Mouse (Mus musculus) cerebellum, adult 2 months (tissue): Measurements from ENCODE around the gene Kcnk7. TPM values are rescaled to one million over a fixed set of nuclear protein-coding genes. Genes with fewer than 3 reads are reported as not detected.

Source experiments
- DNase-seq, 2 experiments: peaks; one replicate each; pipeline ENCODE4 v3.0.0; 2021
- H3K27ac ChIP-seq: fragments of 200-500 bp; 2 replicates; pipeline ENCODE4 v1.5.1; 2012; ENCODE audit warnings: low read length, control low read depth, inconsistent platforms; ENCODE audit not compliant: insufficient read depth
- H3K27me3 ChIP-seq: fragments of 200-500 bp; 2 replicates; pipeline ENCODE4 v1.6.1; 2012; ENCODE audit warnings: inconsistent platforms, mild to moderate bottlenecking, low read length, moderate library complexity; ENCODE audit not compliant: control insufficient read depth, insufficient read depth
- H3K4me1 ChIP-seq: fragments of 200-500 bp; 2 replicates; pipeline ENCODE4 v1.6.1; 2011; ENCODE audit warnings: low read length; ENCODE audit not compliant: control insufficient read depth, insufficient read depth
- H3K4me3 ChIP-seq: fragments of 200-500 bp; replicated peaks from 2 replicates; pipeline ENCODE3; 2011; ENCODE audit warnings: mild to moderate bottlenecking, low read depth, low read length, control low read depth; ENCODE audit not compliant: insufficient read depth
- CTCF ChIP-seq: fragments of 200-500 bp; IDR thresholded peaks from 2 replicates; pipeline ENCODE4 v1.5.1; 2011; ENCODE audit warnings: low read depth, mild to moderate bottlenecking, control low read depth, low read length, moderate library complexity, borderline replicate concordance; ENCODE audit not compliant: insufficient read depth
- POLR2A ChIP-seq: fragments of 200-500 bp; IDR thresholded peaks from 2 replicates; pipeline ENCODE4 v1.6.1; 2011; ENCODE audit warnings: low read length, control low read depth, borderline replicate concordance; ENCODE audit not compliant: insufficient read depth
- WGBS: fragments of 180-500 bp; shearing (Covaris S2); methylation state at CpG from one replicate; pipeline ENCODE4 v1.1.7; 2018; 5-methylcytosine and 5-hydroxymethylcytosine counted together
- polyA plus RNA-seq: library from polyadenylated mRNA; depleted of rRNA; stranded (reverse); fragments of >200 nt; gene quantifications from 2 replicates; pipeline ENCODE4 v1.2.3, GENCODE M21; 2012

The Kcnk7 gene
- polyA plus RNA-seq, 1 experiment: 0.13 TPM

- H3K27me3 ChIP-seq: no peaks in the 10 kb centered on the region
- peak overlapping the region; percentile 82 for H3K4me3 ChIP-seq
- H3K4me1 ChIP-seq: peaks cover 27% of the 10 kb centered on the region
- TF ChIP-seq POLR2A (no peak), CTCF (no peak)
- 20% methylated on average over 9 of the region's 9 CpGs for WGBS
- no peak overlapping the region for H3K27ac ChIP-seq
- DNase-seq: no peak
Observed at GRCm38 (mm10) chr19:5687738-5688137, 16.4 kb upstream of the Kcnk7 start.

GRCm38 (mm10) chr19:5688200-5689087 lies 15.7 kb upstream of the Kcnk7 start, which contains the start of the genes Map3k11 and Pcnx3:
Gene Map3k11, plus strand, starts transcription at chr19:5688742.
Gene Pcnx3, minus strand, starts transcription at chr19:5688908.
- H3K4me3 ChIP-seq: peak within 1 kb of the TSS; percentile 82
- H3K4me1 ChIP-seq: peaks cover 34% of the 10 kb centered on the region
- peak; percentile 62; the same call in 1 of the 2 replicates for TF ChIP-seq POLR2A
- no peak for TF ChIP-seq CTCF
- under 1% methylated on average over 69 of the region's 69 CpGs for WGBS
- no peaks in the 10 kb centered on the region for H3K27me3 ChIP-seq
- peak; percentile 98 to 99 for DNase-seq
- H3K27ac ChIP-seq: peak within 1 kb of the TSS; percentile 70

- no peak for DNase-seq
- Histone ChIP-seq H3K27me3 (no peaks in the 10 kb centered on the region), H3K27ac (peak overlapping the region; percentile 70), H3K4me3 (peak overlapping the region; percentile 82), H3K4me1 (peaks cover 39% of the 10 kb centered on the region)
- TF ChIP-seq POLR2A: no peak
- TF ChIP-seq CTCF: no peak
- under 1% methylated on average over 7 of the region's 7 CpGs for WGBS
Observed at GRCm38 (mm10) chr19:5689088-5689428, 15.1 kb upstream of the Kcnk7 start.

GRCm38 (mm10) chr19:5689565-5690342 lies 14.4 kb upstream of the Kcnk7 start:
- DNase-seq: peak; percentile 75 to 78
- WGBS: 2% methylated on average over 42 of the region's 42 CpGs
- TF ChIP-seq POLR2A: no peak
- TF ChIP-seq CTCF: no peak
- H3K4me3 ChIP-seq: peak overlapping the region; percentile 82
- peak overlapping the region; percentile 70 for H3K27ac ChIP-seq
- H3K4me1 ChIP-seq: peaks cover 39% of the 10 kb centered on the region
- no peaks in the 10 kb centered on the region for H3K27me3 ChIP-seq

- peak; percentile 44 to 51 for DNase-seq
- WGBS: 10% methylated on average over 15 of the region's 15 CpGs
- Histone ChIP-seq H3K4me3 (peak overlapping the region; percentile 82), H3K4me1 (peaks cover 39% of the 10 kb centered on the region), H3K27me3 (no peaks in the 10 kb centered on the region), H3K27ac (peak overlapping the region; percentile 70; the same call in 1 of the 2 replicates)
- TF ChIP-seq CTCF (no peak), POLR2A (no peak)
Observed at GRCm38 (mm10) chr19:5690343-5690735, 13.8 kb upstream of the Kcnk7 start.

GRCm38 (mm10) chr19:5691601-5692000 lies 12.6 kb upstream of the Kcnk7 start:
- 66% methylated on average over 5 of the region's 5 CpGs for WGBS
- H3K4me1 ChIP-seq: peaks cover 39% of the 10 kb centered on the region
- no peaks in the 10 kb centered on the region for H3K27me3 ChIP-seq
- peak overlapping the region; percentile 63; the same call in 1 of the 2 replicates for H3K27ac ChIP-seq
- no peak for DNase-seq
- H3K4me3 ChIP-seq: peak overlapping the region; percentile 8
- TF ChIP-seq CTCF (no peak), POLR2A (no peak)

- 52% methylated on average over 10 of the region's 10 CpGs for WGBS
- H3K4me1 ChIP-seq: peaks cover 37% of the 10 kb centered on the region
Observed at GRCm38 (mm10) chr19:5692086-5692912, 11.9 kb upstream of the Kcnk7 start.

More at GRCm38 (mm10) chr19:5692086-5692912, 11.9 kb upstream of the Kcnk7 start:
- Histone ChIP-seq H3K27me3 (no peaks in the 10 kb centered on the region), H3K4me3 (peak overlapping the region; percentile 8), H3K27ac (peak overlapping the region; percentile 65; the same call in 1 of the 2 replicates)
- TF ChIP-seq CTCF (no peak), POLR2A (no peak)
- no peak for DNase-seq
